Mouse (Mus musculus) G1E (cell line): ENCODE results near the gene Pdzd2.

ENCODE experiments used
- CTCF ChIP-seq: IDR thresholded peaks from 2 replicates; pipeline ENCODE4 v1.5.1; 2012; ENCODE audit warnings: low read depth, low read length, inconsistent platforms, mixed read lengths
- GATA1 ChIP-seq: IDR thresholded peaks from 2 replicates; pipeline ENCODE4 v1.6.1; 2012; ENCODE audit warnings: borderline replicate concordance, low read length, inconsistent platforms, mixed read lengths
- TAL1 ChIP-seq: conservative IDR thresholded peaks from 2 replicates; pipeline ENCODE4 v1.6.1; 2012; ENCODE audit warnings: low read depth, low read length, inconsistent platforms, mixed read lengths

GRCm38 (mm10) chr15:12377800-12378199 is 361.9 kb downstream of the Pdzd2 start:
- TF ChIP-seq CTCF = no peak
- no peak for TF ChIP-seq GATA1
- no peak for TF ChIP-seq TAL1
